Mouse (Mus musculus): Measurements from ENCODE around the gene Nudt7. TPM values are rescaled to one million over a fixed set of nuclear protein-coding genes. Genes with fewer than 3 reads are reported as not detected.
A peak's percentile ranks its signal among the peaks of the same experiment; 100 is the strongest.

Gene Nudt7
- total RNA-seq (2021) = 1 to 10 TPM; 4.7 to 6.1 TPM
- long read RNA-seq, experiment 1, partial matches to known transcripts = 0 of 2 reads
- long read RNA-seq, experiment 1, other reads (novel, unspliced or antisense) = 0 of 2 reads
- long read RNA-seq, experiment 2, partial matches to known transcripts = 0 of 2 reads
- long read RNA-seq, experiment 2, other reads (novel, unspliced or antisense) = 0 of 2 reads

DNA sequence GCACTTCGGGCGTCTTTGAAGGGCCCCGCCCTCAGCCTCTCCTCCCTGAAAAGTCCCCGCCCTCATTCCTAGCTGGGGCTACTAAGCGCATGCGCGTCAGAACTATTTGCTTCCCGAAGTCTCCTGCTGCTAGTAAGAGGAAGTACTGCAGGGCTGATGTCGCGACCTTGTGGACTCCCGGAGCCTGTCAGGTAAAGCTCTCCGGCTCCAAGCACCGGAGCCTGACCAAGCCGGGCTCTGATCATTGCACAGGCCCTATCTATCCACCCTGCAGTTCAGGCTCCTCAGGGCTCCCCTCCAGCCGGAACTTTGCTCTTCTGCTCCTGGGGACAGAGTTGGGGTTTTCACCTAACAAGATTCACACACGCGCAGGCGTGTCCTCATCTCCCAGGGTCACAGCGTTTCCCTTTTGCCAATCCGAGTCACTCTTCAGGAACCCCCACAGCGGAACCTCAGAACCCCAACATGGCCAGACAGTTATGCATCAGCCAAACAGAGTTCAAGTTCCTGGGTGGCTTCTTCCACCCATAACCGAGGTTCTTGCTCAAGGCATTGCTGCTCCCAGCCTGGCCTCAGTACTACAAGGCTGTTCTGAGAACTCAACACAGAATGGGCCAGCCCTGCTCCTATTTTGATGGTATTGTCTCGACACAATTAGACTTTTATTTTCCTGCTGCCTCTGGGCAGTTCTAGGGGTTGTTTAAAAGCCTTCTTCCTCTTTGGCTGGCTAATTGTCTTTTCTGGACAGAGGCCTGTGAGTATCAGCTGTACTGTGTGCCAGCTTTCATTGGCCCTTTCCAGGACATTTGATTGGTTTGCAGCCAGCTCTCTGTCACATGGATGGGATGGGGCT, at the start of gene Nudt7:
Nudt7 (plus strand) TSS at position 48 of the 853 bp plus-strand sequence.
- peak within 1 kb of the TSS; percentile 89 for H3K27ac ChIP-seq
- TF ChIP-seq CTCF (IDR thresholded peaks at IDR 0.05) = peak; percentile 1
- intact Hi-C loops (cut with DNase I) = no loop called here
- H3K4me3 ChIP-seq = peak within 1 kb of the TSS; percentile 57
- peak; percentile 75 to 85 for DNase-seq (ENCODE audit: extremely low spot score in 1 of 2, low spot score in 2 of 2)

- intact Hi-C loops (cut with DNase I) = loop anchor here (5.0 kb wide), 1 partner anchor 119 kb away; the partner anchor contains the start of gene Vat1l
- H3K4me3 ChIP-seq = no peak overlapping the region
- no peak for DNase-seq (ENCODE audit: extremely low spot score in 1 of 2, low spot score in 2 of 2)
- no peak for TF ChIP-seq CTCF (IDR thresholded peaks at IDR 0.05)
- H3K27ac ChIP-seq = no peak overlapping the region
These were observed 45.4 kb upstream of the Nudt7 start for GRCm38 (mm10) chr8:114087932-114088331.

DNA sequence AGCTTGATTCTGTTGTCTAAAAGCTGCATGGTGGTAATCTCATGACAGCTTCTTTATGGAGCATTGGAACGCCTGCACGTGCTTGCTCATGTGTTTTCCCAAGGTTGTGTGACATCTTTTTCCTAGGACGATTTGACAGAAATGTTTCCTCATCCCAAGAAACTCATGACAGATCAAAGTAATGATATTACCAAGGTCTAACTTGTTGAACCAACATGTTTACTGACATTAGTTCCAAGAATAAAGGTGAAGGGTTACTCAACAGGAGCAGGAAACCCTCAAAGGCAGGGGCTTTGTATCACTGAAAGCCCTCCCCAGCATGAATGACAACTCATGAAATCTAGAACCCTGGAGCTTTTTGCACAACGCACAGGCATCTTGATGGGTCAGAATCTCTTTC, 42.6 kb upstream of the Nudt7 start:
- TF ChIP-seq CTCF (IDR thresholded peaks at IDR 0.05) = no peak
- intact Hi-C loops (cut with DNase I) = no loop called here
- no peak for DNase-seq (ENCODE audit: extremely low spot score in 1 of 2, low spot score in 2 of 2)
- no peak overlapping the region for H3K4me3 ChIP-seq
- no peak overlapping the region for H3K27ac ChIP-seq

GRCm38 (mm10) chr8:114093321-114093720, 40.0 kb upstream of the Nudt7 start:
- intact Hi-C loops (cut with DNase I) = no loop called here
- TF ChIP-seq CTCF (IDR thresholded peaks at IDR 0.05) = no peak
- Histone ChIP-seq H3K27ac (no peak overlapping the region), H3K4me3 (no peak overlapping the region)
- no peak for DNase-seq (ENCODE audit: extremely low spot score in 1 of 2, low spot score in 2 of 2)

GRCm38 (mm10) chr8:114094526-114094925, 38.8 kb upstream of the Nudt7 start:
- no peak overlapping the region for H3K4me3 ChIP-seq
- intact Hi-C loops (cut with DNase I) = no loop called here
- no peak for TF ChIP-seq CTCF (IDR thresholded peaks at IDR 0.05)
- DNase-seq (ENCODE audit: extremely low spot score in 1 of 2, low spot score in 2 of 2) = no peak
- H3K27ac ChIP-seq = no peak overlapping the region

DNA sequence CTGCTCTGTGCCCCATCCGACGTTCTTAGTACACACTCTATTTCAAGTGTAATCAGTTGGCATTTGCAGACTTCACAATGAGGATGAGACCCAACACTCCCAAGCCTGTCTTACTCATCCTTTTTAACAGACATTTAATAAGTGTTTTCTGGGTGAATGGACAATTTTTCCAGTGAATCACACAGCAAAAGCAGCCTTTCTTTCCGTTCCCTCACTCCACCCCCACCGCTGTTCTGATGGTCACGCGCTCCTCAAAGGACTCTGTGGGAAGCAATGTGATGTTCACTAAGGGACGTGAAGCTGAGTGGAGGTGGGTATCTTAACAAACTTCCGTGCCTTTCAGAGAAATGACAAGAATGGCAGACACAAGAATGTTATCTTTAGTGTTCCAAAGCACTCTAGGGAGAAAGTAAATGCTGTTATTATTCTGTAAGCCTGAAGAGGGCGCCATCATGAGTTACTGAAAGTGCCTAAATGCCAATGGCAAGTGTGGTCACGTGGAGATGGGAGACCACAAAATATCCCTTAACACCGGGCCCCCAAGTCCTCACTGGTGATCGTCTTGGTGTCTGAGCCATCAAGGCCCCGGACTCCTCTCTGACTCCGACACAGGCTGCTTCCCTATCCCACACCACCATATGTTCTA, 32.7 kb upstream of the Nudt7 start:
- intact Hi-C loops (cut with DNase I) = no loop called here
- DNase-seq (ENCODE audit: extremely low spot score in 1 of 2, low spot score in 2 of 2) = peak in 1 of 2 experiments; percentile 23
- Histone ChIP-seq H3K4me3 (no peak overlapping the region), H3K27ac (no peak overlapping the region)
- TF ChIP-seq CTCF (IDR thresholded peaks at IDR 0.05) = peak; percentile 29

DNA sequence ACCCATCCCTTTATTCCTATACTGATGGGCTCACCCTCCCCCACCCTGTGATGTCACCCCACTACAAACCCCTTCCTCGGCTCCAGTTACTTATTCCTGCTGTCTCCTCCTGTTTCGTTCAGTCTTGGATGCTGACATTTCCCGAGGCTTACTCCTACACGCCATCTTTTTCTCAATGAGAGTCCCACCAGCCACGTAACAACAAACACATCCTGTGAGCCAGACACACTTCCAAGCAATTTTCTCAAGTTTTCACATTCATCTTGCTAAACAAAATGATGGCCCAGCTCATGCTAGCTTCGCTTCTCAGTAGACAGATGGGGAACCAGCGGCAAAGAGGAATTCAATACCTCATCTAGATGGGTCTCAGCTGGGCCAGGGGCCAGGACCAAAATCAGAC, 30.0 kb upstream of the Nudt7 start:
- Histone ChIP-seq H3K27ac (no peak overlapping the region), H3K4me3 (no peak overlapping the region)
- DNase-seq (ENCODE audit: extremely low spot score in 1 of 2, low spot score in 2 of 2) = no peak
- no peak for TF ChIP-seq CTCF (IDR thresholded peaks at IDR 0.05)
- intact Hi-C loops (cut with DNase I) = no loop called here

DNA sequence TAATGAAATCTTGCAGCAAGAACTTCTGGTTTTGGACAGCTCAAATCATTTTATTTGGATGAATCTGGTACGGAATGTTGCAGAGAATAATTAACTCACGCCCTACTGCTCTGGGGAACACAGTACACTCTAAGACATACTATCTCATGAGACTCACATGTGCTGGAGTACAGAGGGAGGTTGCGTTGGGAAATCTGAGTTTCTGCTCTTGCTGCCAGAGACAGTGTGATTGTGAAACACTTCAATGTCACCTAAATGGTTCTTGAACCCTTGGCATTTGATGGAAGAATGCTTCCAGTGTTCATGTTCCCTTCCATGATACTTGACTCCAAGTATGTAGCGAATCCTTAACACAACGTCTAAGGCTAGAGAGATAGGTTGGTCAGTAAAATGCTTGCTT, 27.4 kb upstream of the Nudt7 start:
- H3K4me3 ChIP-seq = no peak overlapping the region
- no peak for DNase-seq (ENCODE audit: extremely low spot score in 1 of 2, low spot score in 2 of 2)
- H3K27ac ChIP-seq = no peak overlapping the region
- TF ChIP-seq CTCF (IDR thresholded peaks at IDR 0.05) = no peak
- intact Hi-C loops (cut with DNase I) = no loop called here

DNA sequence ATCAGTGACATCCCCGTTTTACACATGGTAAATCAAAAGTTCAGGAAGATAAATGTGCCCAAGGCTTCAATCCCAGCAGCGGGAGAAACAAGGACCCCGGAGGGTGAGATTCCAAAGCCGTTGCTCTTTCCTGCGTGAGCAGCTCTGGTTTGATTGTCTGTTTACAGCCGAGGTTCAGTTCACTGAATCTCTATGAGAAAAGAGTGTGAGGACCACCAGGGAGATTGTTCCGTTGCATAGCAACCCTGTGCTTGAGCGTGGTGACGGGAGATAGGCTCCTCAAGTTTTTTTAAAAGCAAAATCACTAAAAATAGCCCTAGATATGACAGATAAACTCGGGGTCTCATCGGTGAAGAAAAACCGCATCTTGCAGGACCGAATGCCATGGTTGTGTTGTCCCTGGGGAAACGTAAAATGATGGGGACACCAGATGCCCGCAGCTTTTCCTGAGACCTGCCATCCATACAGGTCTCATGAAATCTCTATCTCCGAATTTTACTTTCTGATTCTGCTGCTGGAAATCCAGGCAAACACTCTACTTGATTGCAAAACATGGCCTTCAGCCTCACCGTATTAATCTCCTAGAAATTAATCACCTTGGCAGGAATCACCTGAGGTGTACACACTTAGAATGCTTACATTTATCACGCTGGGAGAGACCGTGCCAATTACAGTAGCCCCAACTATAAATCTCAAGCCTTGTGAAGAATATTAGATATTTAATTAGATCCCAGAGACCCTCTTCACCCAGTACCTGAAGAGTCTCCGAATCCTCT, 23.8 kb upstream of the Nudt7 start:
- no peak for TF ChIP-seq CTCF (IDR thresholded peaks at IDR 0.05)
- intact Hi-C loops (cut with DNase I) = no loop called here
- H3K4me3 ChIP-seq = 0 out of 2 replicates have a peak overlapping the region, but pooled peaks have one; percentile 13
- no peak for DNase-seq (ENCODE audit: extremely low spot score in 1 of 2, low spot score in 2 of 2)
- no peak overlapping the region for H3K27ac ChIP-seq

DNA sequence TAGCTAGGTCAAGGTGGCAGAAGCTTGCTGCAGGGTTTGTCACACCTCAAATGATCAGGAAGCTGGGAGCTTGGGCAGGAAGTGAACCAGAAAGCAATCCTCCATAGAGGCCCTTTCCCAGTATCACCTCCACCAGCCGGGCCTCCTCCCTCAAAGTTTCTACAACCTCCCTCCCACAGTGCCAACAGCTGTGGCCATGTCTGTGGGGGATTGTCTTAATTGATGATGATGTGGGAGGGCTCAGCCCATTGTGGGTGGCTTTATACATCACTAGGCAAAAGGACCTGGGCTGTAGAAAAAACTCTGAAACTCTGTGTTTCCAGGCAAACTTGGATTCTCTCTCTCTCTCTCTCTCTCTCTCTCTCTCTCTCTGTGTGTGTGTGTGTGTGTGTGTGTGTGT, 18.3 kb upstream of the Nudt7 start:
- no peak for DNase-seq (ENCODE audit: extremely low spot score in 1 of 2, low spot score in 2 of 2)
- intact Hi-C loops (cut with DNase I) = no loop called here
- no peak overlapping the region for H3K4me3 ChIP-seq
- no peak for TF ChIP-seq CTCF (IDR thresholded peaks at IDR 0.05)
- no peak overlapping the region for H3K27ac ChIP-seq

DNA sequence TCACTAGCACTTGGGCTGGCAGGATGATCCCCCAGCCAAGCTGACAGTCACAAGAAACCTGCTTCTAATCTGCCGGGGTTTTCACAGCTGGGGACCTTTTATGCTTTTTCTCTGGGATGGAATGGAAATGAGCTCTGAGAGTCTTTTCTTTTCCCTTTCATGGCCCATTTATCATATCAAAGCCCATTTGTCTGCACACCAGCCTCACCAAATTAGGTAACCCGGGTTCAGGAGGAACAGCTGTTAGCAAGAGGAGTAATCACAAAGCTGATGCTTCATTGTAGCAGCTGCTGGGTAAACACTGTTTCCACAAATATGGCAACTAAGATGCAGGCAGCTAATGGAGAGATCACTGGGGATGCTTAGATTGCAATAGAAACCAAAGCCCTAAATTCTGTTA, 17.3 kb upstream of the Nudt7 start:
- intact Hi-C loops (cut with DNase I) = no loop called here

More for the DNA sequence above, 17.3 kb upstream of the Nudt7 start:
- no peak for TF ChIP-seq CTCF (IDR thresholded peaks at IDR 0.05)
- Histone ChIP-seq H3K27ac (no peak overlapping the region), H3K4me3 (no peak overlapping the region)
- no peak for DNase-seq (ENCODE audit: extremely low spot score in 1 of 2, low spot score in 2 of 2)

Measured in left cerebral cortex, adult 2 months (tissue).